Mouse (Mus musculus) thymus, postnatal 25 days (tissue): ENCODE data around the gene Hmgb1.

ENCODE experiments used
- DNase-seq: peaks from one replicate; pipeline ENCODE4 v3.0.0; 2022

The Hmgb1 gene

GRCm38 (mm10) chr5:149184104-149184843 lies at the start of gene Hmgb1, which contains the start of gene Uspl1:
Hmgb1 (minus strand) TSS chr5:149184489.
Uspl1 (plus strand) TSS chr5:149184350.
- DNase-seq: peak; percentile 100

DNA sequence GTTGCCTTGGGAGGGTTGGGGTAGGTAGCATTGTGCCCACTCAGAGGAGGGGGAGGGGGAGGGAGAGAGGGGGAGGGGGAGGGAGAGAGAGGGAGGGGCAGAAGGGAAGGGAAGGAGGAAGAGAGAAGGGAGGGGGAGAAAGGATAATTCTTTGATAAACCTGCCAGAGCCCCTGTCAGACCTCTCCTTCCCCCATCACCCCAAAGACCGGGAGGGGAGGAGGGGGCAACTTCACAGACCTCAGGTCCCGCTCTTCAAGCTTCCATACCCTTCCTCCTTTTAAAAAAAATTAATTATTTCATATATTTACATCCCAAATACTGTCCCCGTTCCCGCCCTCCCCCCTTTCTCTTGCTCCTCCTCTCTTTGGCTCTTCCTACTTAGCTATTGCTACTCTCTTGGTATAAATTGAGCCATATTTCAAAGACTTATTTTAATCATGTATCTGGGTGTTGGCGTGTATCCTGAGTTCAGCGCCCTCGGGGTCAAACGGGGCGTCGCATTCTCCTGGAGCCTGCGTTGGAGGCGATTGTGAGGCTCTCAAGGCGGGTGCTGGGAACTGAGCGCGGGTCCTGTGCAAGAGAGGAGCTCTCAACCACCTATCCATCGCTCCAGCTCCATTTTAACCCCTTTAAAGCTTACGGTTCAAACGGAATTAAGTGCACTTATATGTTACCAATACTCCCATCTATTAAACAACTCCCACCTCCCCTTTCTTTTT lies 45.5 kb upstream of the Hmgb1 start:
- no peak for DNase-seq

DNA sequence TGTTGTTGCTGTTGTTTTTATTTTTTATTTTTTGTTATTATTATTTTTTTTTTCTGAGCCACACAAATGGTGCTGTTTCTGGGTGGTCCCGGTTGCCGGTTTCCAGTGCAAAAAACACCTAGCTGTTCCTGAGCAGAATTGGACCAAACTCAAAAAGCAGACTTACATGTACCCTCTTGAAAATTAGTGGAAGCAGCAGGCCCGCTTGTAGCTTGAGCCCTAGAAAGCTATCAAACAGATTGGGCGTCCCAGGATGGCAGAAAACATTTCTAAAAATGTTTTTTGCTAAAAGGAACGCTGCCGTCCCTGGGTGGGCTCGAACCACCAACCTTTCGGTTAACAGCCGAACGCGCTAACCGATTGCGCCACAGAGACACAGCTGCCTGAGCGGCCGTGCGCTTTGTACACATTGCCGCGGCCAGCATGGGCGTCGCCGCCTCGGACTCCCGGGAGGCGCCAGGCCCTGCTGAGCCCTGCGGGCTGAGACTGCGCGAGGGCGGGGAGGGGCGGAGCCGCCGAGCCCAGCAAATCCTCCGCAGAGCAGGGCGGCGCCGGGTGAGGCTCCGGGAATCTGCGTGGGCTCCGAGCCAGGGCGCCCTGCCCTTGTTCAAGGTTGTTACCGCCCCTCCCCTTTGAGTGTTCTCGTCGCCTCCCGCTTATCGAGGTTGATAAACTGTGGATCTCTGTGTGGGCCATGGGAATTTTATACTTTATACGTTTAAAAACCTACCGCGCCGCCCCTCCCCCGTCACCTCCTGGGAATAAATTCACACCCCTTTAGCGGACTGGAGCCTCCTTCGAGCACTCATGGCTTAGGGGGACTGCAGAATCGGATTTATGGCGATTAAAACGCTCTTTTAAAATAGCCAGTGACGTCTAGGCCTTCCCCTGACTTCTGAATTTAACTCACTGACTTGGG lies 44.7 kb upstream of the Hmgb1 start:
- peak; percentile 96 for DNase-seq

DNA sequence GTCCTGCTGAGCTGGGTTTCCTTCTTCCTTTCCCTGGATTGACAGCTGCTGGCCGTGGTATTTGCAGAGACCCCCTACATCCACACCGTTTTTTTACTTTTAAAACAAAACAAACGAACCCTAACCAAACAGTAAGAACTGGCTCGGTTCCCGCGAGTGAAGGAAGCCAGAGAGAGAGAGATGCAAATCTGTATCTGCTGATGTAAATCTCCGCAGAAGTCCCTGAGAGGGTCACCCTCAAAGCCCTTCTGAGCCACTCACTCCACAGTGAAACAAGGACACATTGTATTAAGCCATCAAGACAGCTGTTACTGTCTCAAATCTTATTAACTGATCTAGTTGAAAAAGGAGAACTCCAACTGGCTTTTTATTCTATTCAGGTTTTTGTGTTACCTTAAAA lies 40.4 kb upstream of the Hmgb1 start:
- DNase-seq: no peak

DNA sequence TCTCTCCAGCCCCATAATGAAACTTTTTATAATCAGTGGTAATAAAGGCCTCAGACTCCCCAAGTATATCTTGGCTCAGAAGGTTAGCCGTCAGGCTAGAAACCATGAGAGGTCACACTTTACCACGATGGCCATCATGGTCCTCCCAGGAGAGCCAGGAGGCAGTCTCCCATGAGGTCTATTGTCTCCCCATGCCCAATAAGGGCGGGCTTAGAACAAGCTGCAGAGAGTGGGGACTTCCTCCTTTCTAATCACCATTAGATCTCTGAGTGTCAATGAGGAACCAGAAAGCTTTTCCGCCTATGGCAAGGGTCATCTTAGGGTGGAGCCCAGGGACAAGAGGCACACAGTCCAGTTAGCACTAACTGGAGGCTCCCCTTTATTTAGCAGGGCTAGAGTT lies 37.1 kb upstream of the Hmgb1 start:
- no peak for DNase-seq

GRCm38 (mm10) chr5:149219493-149219892 lies 35.2 kb upstream of the Hmgb1 start:
- no peak for DNase-seq

GRCm38 (mm10) chr5:149217524-149218357 lies 33.5 kb upstream of the Hmgb1 start:
- DNase-seq: no peak

- no peak for DNase-seq
These were observed 31.3 kb upstream of the Hmgb1 start for GRCm38 (mm10) chr5:149215540-149215939.

DNA sequence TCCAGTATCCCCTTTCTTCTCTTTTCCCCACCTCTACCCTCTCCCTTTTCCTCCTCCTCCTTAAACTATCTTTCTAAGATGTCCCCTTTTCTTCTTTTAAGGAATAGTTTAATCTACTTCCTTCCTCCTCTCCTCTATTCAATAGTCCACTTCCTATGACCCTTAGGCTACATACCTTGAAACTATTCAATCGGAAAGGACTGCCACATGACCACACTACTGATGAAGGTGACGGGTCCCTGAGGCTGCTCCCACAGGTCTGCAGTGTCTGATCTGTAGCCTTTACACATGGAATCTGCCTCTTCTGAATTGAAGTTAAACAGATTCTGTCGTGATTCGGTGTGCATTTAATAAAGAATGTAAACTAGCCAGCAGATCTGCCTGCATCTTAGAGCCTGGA lies 28.5 kb upstream of the Hmgb1 start:
- DNase-seq: no peak

- no peak for DNase-seq
These were observed 26.8 kb upstream of the Hmgb1 start for GRCm38 (mm10) chr5:149211041-149211440.

GRCm38 (mm10) chr5:149209328-149209727 lies 25.0 kb upstream of the Hmgb1 start:
- no peak for DNase-seq

- DNase-seq: no peak
These were observed 24.5 kb upstream of the Hmgb1 start for GRCm38 (mm10) chr5:149208776-149209175.

- DNase-seq: no peak
These were observed 23.4 kb upstream of the Hmgb1 start for GRCm38 (mm10) chr5:149207661-149208060.

- no peak for DNase-seq
These were observed 22.0 kb upstream of the Hmgb1 start for GRCm38 (mm10) chr5:149206286-149206685.

GRCm38 (mm10) chr5:149205265-149205664 lies 21.0 kb upstream of the Hmgb1 start:
- no peak for DNase-seq

- no peak for DNase-seq
These were observed 20.5 kb upstream of the Hmgb1 start for GRCm38 (mm10) chr5:149204822-149205221.

- DNase-seq: no peak
These were observed 19.6 kb upstream of the Hmgb1 start for GRCm38 (mm10) chr5:149203796-149204375.

GRCm38 (mm10) chr5:149202941-149203340 lies 18.7 kb upstream of the Hmgb1 start:
- DNase-seq: no peak

DNA sequence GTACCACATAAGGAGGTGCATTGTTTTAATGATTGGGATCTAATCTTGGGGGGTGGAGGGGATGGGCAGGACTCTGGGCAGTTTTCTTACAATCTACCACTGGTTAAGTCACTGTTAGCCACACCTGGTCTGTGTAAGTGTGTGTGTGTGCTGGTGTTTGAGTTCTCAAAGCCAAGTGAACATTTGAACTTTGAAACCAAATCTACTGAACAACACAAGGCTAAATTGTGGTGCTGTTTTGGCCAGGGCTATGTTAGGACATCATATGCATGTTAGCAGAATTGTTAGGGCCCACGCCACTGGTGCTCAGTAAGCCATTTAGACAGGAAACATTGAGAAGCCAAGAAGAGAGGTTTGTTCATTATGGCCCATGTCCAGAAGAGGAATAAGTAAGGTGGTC lies 14.5 kb upstream of the Hmgb1 start:
- no peak for DNase-seq

GRCm38 (mm10) chr5:149196611-149197010 lies 12.3 kb upstream of the Hmgb1 start:
- DNase-seq: no peak

GRCm38 (mm10) chr5:149190160-149190559 lies 5.9 kb upstream of the Hmgb1 start:
- no peak for DNase-seq

GRCm38 (mm10) chr5:149185806-149186205 lies 1.5 kb upstream of the Hmgb1 start:
- DNase-seq: no peak
